Mouse (Mus musculus): ENCODE measurements around the gene Gm21970.
"Not testable (repeated sequence)": the region's sequence is repeated elsewhere in the genome, so short reads cannot be mapped to it uniquely, and the experiment has no call there.

Gene Gm21970

GRCm38 (mm10) chr16:91438599-91438998, 47.1 kb downstream of the Gm21970 start:
- not testable (repeated sequence) for DNase-seq (ENCODE audit: low read depth, low spot score)

GRCm38 (mm10) chr16:91441366-91441765, 49.8 kb downstream of the Gm21970 start:
- peak; percentile 66 for DNase-seq (ENCODE audit: low read depth, low spot score)

GRCm38 (mm10) chr16:91441811-91442240, 50.3 kb downstream of the Gm21970 start:
- no peak for DNase-seq (ENCODE audit: low read depth, low spot score)

GRCm38 (mm10) chr16:91442446-91442845, 50.9 kb downstream of the Gm21970 start:
- no peak for DNase-seq (ENCODE audit: low read depth, low spot score)

- DNase-seq (ENCODE audit: low read depth, low spot score), result no peak
These were observed 51.7 kb downstream of the Gm21970 start for GRCm38 (mm10) chr16:91443211-91443611.

GRCm38 (mm10) chr16:91444847-91445246, 53.3 kb downstream of the Gm21970 start:
- DNase-seq (ENCODE audit: low read depth, low spot score), result no peak

GRCm38 (mm10) chr16:91445566-91445965, 54.0 kb downstream of the Gm21970 start:
- no peak for DNase-seq (ENCODE audit: low read depth, low spot score)

- DNase-seq (ENCODE audit: low read depth, low spot score), result peak; percentile 23
These were observed 55.4 kb downstream of the Gm21970 start for GRCm38 (mm10) chr16:91446778-91447511.

GRCm38 (mm10) chr16:91447512-91447900, 56.0 kb downstream of the Gm21970 start:
- peak; percentile 49 for DNase-seq (ENCODE audit: low read depth, low spot score)

- no peak for DNase-seq (ENCODE audit: low read depth, low spot score)
These were observed 56.6 kb downstream of the Gm21970 start for GRCm38 (mm10) chr16:91448088-91448487.

- DNase-seq (ENCODE audit: low read depth, low spot score), result no peak
These were observed 57.4 kb downstream of the Gm21970 start for GRCm38 (mm10) chr16:91448895-91449294.

GRCm38 (mm10) chr16:91450137-91451064, 58.9 kb downstream of the Gm21970 start:
- no peak for DNase-seq (ENCODE audit: low read depth, low spot score)

- no peak for DNase-seq (ENCODE audit: low read depth, low spot score)
These were observed 60.4 kb downstream of the Gm21970 start for GRCm38 (mm10) chr16:91451949-91452348.

GRCm38 (mm10) chr16:91452363-91452896, 60.9 kb downstream of the Gm21970 start:
- peak; percentile 85 for DNase-seq (ENCODE audit: low read depth, low spot score)

GRCm38 (mm10) chr16:91455868-91456267, 64.3 kb downstream of the Gm21970 start:
- no peak for DNase-seq (ENCODE audit: low read depth, low spot score)

- DNase-seq (ENCODE audit: low read depth, low spot score), result no peak
These were observed 66.8 kb downstream of the Gm21970 start for GRCm38 (mm10) chr16:91458301-91458746.

- DNase-seq (ENCODE audit: low read depth, low spot score), result no peak
These were observed 67.5 kb downstream of the Gm21970 start for GRCm38 (mm10) chr16:91458976-91459375.

GRCm38 (mm10) chr16:91459396-91459795, 67.9 kb downstream of the Gm21970 start:
- no peak for DNase-seq (ENCODE audit: low read depth, low spot score)

GRCm38 (mm10) chr16:91459841-91460370, 68.4 kb downstream of the Gm21970 start:
- DNase-seq (ENCODE audit: low read depth, low spot score), result no peak

GRCm38 (mm10) chr16:91461066-91461638, 69.6 kb downstream of the Gm21970 start:
- DNase-seq (ENCODE audit: low read depth, low spot score), result no peak

- no peak for DNase-seq (ENCODE audit: low read depth, low spot score)
These were observed 70.3 kb downstream of the Gm21970 start for GRCm38 (mm10) chr16:91461773-91462181.
